Mouse (Mus musculus) heart, adult 8-10 months (tissue): ENCODE measurements at regions not wholly inside any gene's neighbourhood (a gene's known extent, or its start where the extent isn't known, plus 50 kb on each side); places are given as distances from the start of the nearest gene placed in this dataset.

Experiments used
- DNase-seq: peaks from one replicate; pipeline ENCODE4 v3.0.0; 2022; ENCODE audit warnings: low spot score

GRCm38 (mm10) chr6:71012436-71012822, 56.1 kb downstream of the Foxi3 start:
- no peak for DNase-seq

- DNase-seq = peak; percentile 0
Measured at GRCm38 (mm10) chr6:71012823-71013461, 56.6 kb downstream of the Foxi3 start.

- no peak for DNase-seq
Measured at GRCm38 (mm10) chr6:71016388-71016787, 60.1 kb downstream of the Foxi3 start.

GRCm38 (mm10) chr6:71021353-71021752, 65.0 kb downstream of the Foxi3 start:
- DNase-seq = no peak

GRCm38 (mm10) chr6:71025472-71025871, 69.1 kb downstream of the Foxi3 start:
- no peak for DNase-seq

GRCm38 (mm10) chr6:71029663-71030062, 73.3 kb downstream of the Foxi3 start:
- no peak for DNase-seq

- DNase-seq = no peak
Measured at GRCm38 (mm10) chr6:71030541-71030940, 74.2 kb downstream of the Foxi3 start.

- DNase-seq = no peak
Measured at GRCm38 (mm10) chr6:71044241-71044640, 87.9 kb downstream of the Foxi3 start.

- no peak for DNase-seq
Measured at GRCm38 (mm10) chr6:71045261-71045660, 88.9 kb downstream of the Foxi3 start.

- no peak for DNase-seq
Measured at GRCm38 (mm10) chr6:71048199-71049094, 92.1 kb downstream of the Foxi3 start.

- no peak for DNase-seq
Measured at GRCm38 (mm10) chr6:71050248-71050647, 93.9 kb downstream of the Foxi3 start.

GRCm38 (mm10) chr6:71050754-71051213, 93.5 kb downstream of the Thnsl2 start:
- DNase-seq = no peak

GRCm38 (mm10) chr6:71057209-71057858, 86.9 kb downstream of the Thnsl2 start:
- DNase-seq = no peak

- no peak for DNase-seq
Measured at GRCm38 (mm10) chr6:71060116-71060515, 84.1 kb downstream of the Thnsl2 start.

- DNase-seq = no peak
Measured at GRCm38 (mm10) chr6:71062980-71063379, 81.3 kb downstream of the Thnsl2 start.

GRCm38 (mm10) chr6:71065428-71065827, 78.8 kb downstream of the Thnsl2 start:
- DNase-seq = no peak

- DNase-seq = no peak
Measured at GRCm38 (mm10) chr6:71069229-71069628, 75.0 kb downstream of the Thnsl2 start.

- no peak for DNase-seq
Measured at GRCm38 (mm10) chr6:71074789-71075191, 69.4 kb downstream of the Thnsl2 start.
